Mouse (Mus musculus): ENCODE measurements around the gene Apol11a. TPM values are rescaled to one million over a fixed set of nuclear protein-coding genes. Genes with fewer than 3 reads are reported as not detected.
"Not testable (repeated sequence)": the region's sequence is repeated elsewhere in the genome, so short reads cannot be mapped to it uniquely, and the experiment has no call there.

The Apol11a gene
- polyA plus RNA-seq (2012; rRNA removed) (not detected in 2 replicates), polyA plus RNA-seq (2014; fragmentation: Nextera tagmentation; extraction: Ambion mirVana) (not detected in 2 replicates)

DNA sequence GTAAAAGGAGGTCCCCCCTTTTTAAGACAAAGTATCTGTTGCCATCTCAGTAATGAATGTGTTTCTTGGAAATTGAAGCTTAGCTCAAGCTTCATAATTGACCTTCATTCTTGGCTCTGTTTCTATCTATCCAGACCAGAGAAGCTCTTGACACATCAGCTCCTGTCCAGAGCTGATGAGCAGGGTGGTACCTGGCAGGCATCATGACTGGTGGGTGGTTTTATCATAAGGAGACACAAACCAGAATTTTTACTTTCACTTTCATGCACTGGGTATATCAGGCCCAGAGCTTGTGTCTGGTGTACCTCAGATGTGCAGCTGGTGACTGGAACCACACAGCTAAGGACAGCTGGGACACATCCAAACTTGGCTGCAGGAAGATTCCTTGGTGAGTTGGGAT is at the start of gene Apol11a:
TSS of gene Apol11a (plus strand) at position 306 of the 400 bp plus-strand sequence.
- not testable (repeated sequence) for H3K27ac ChIP-seq (replicated peaks; ENCODE audit: low read depth, low read length); DNase-seq (ENCODE audit: low spot score); H3K4me3 ChIP-seq (replicated peaks; ENCODE audit: low read length); H3K9ac ChIP-seq (ENCODE audit: low read depth, low read length, severe bottlenecking); H3K36me3 ChIP-seq (ENCODE audit: control insufficient read depth, insufficient read depth, low read length); H3K9me3 ChIP-seq (ENCODE audit: control insufficient read depth, low read length); H3K27me3 ChIP-seq (ENCODE audit: control insufficient read depth, insufficient read depth, low read length); H3K4me1 ChIP-seq (ENCODE audit: control insufficient read depth, insufficient read depth, low read length); H3K4me2 ChIP-seq (replicated peaks; ENCODE audit: low read depth, low read length, severe bottlenecking); ATAC-seq (ENCODE audit: low FRiP score, low read depth)

DNA sequence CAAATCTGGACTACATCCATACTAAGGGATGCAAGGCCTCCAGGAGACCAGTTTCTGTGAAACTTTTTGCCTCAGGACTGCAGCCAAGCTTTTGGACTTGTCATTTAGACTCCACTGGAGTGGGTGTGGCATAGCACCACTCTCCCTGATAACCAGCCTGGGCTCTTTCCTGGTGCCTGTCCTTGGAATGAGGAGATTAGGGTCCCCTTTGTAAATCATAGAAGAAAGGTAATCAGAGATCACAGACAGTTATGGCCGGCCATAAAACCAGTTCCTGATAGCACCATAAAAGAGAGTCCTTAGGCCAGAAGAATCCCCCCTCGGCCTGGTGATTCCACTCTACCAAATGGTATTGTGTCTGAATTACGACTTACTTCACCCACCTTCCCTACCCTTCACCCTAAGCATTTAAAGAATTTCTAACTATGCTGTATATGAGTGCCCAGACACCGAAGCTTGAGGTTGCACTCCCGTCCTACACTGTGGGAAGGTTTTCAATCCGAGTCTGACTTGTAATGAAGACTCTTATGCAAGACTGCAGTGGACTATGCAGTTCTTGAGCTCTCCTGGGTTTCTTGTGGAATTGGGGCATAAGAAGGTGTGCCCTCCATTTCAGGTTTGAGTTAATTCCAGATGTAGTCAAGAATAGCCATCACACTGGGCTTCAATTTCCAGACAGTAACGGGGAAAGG is 33.2 kb upstream of the Apol11a start:
- not testable (repeated sequence) for H3K4me1 ChIP-seq (ENCODE audit: control insufficient read depth, insufficient read depth, low read length); H3K9ac ChIP-seq (ENCODE audit: low read depth, low read length, severe bottlenecking); H3K9me3 ChIP-seq (ENCODE audit: control insufficient read depth, low read length); DNase-seq (ENCODE audit: low spot score); H3K36me3 ChIP-seq (ENCODE audit: control insufficient read depth, insufficient read depth, low read length); ATAC-seq (ENCODE audit: low FRiP score, low read depth); H3K27me3 ChIP-seq (ENCODE audit: control insufficient read depth, insufficient read depth, low read length); H3K27ac ChIP-seq (replicated peaks; ENCODE audit: low read depth, low read length); H3K4me2 ChIP-seq (replicated peaks; ENCODE audit: low read depth, low read length, severe bottlenecking); H3K4me3 ChIP-seq (replicated peaks; ENCODE audit: low read length)
- WGBS, result 46% methylated on average over 7 of the region's 7 CpGs

DNA sequence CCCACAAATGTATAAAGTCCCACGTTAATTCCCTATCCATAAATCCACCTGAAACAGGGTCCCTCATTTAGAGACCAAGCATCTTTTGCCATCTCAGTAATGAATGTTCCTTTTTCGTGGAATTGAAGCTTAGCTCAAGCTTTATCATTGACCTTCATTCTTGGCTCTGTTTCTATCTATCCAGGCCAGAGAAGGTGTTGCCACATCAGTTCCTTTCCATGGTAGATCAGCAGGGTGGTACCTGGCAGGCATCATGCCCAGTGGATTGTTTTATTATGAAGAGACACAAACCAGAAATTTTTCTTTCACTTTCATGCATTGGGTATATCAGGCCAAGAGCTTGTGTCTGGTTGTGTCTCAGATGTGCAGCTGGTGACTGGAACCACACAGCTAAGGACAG is 31.4 kb upstream of the Apol11a start, which contains the start of gene Apol10a:
TSS of gene Apol10a (plus strand) at position 355 of the 400 bp plus-strand sequence.
- DNase-seq (ENCODE audit: low spot score), result not testable (repeated sequence)

DNA sequence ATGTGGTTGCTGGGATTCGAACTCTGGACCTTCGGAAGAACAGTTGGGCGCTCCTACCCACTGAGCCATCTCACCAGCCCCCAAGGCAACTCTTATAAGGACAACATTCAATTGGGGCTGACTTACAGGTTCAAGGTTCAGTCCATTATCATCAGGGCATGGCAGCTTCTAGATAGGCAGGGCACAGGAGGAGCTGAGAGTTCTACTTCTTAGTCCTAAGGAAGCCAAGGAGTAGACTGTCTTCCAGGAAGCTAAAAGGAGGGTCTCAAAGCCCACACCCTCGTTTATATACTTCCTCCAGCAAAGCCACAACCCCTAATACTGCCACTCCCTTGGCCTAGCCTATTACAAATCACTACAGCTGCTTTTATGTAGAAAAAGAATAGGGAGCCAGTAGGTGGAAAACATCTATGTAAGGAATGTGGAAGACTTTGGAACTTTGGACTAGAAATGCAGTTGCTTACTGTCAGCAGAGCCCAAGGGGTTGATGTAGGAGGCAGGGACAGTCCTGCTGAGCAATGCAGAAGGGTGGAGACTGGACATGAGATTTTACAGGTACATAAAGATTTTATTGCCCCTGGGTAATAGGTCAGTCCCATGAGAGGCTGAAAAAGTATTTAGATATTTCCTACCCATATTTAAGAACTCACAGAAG is 25.8 kb upstream of the Apol11a start:
- no peak for ATAC-seq (ENCODE audit: low FRiP score, low read depth)
- 72% methylated on average over 4 of the region's 4 CpGs for WGBS
- Histone ChIP-seq H3K4me1 (ENCODE audit: control insufficient read depth, insufficient read depth, low read length) (no peaks in the 10 kb centered on the region), H3K27me3 (ENCODE audit: control insufficient read depth, insufficient read depth, low read length) (no peaks in the 10 kb centered on the region), H3K9ac (ENCODE audit: low read depth, low read length, severe bottlenecking) (no peak overlapping the region), H3K9me3 (ENCODE audit: control insufficient read depth, low read length) (no peaks in the 10 kb centered on the region), H3K36me3 (ENCODE audit: control insufficient read depth, insufficient read depth, low read length) (no peaks in the 10 kb centered on the region), H3K4me2 (replicated peaks; ENCODE audit: low read depth, low read length, severe bottlenecking) (no peak overlapping the region), H3K27ac (replicated peaks; ENCODE audit: low read depth, low read length) (no peak overlapping the region), H3K4me3 (replicated peaks; ENCODE audit: low read length) (no peak overlapping the region)
- no peak for DNase-seq (ENCODE audit: low spot score)
- TF ChIP-seq POLR2A (IDR thresholded peaks at IDR 0.05; ENCODE audit: borderline replicate concordance, extremely low read depth, insufficient read depth, insufficient read length), result no peak

More for the DNA sequence above, 31.4 kb upstream of the Apol11a start, which contains the start of gene Apol10a:
- H3K4me3 ChIP-seq (replicated peaks; ENCODE audit: low read length); H3K9ac ChIP-seq (ENCODE audit: low read depth, low read length, severe bottlenecking); ATAC-seq (ENCODE audit: low FRiP score, low read depth); H3K4me1 ChIP-seq (ENCODE audit: control insufficient read depth, insufficient read depth, low read length); H3K27me3 ChIP-seq (ENCODE audit: control insufficient read depth, insufficient read depth, low read length); H3K4me2 ChIP-seq (replicated peaks; ENCODE audit: low read depth, low read length, severe bottlenecking); H3K36me3 ChIP-seq (ENCODE audit: control insufficient read depth, insufficient read depth, low read length); H3K27ac ChIP-seq (replicated peaks; ENCODE audit: low read depth, low read length); H3K9me3 ChIP-seq (ENCODE audit: control insufficient read depth, low read length): not testable (repeated sequence)
- 75% methylated on average over 2 of the region's 2 CpGs for WGBS

DNA sequence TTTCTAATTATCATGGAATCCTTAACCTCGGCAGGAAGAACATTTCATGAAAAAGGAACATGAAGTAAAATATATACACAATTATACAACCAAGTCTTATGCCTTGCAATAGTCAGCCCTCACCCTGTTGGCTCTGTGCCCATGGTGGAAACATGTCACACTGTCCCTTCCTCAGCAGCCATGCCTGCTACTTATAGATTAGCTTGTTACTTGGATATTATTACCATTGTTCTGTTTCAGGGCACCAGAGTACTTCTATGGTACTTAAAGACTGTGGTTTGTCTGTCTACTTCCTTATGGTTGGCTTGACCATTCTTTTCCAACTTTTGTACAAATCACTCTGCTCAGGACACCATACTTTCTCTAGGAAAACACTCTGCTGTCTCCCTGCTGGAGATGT is 14.9 kb upstream of the Apol11a start:
- WGBS, result no CpG with 5 or more reads among the region's 1 CpGs
- H3K27me3 ChIP-seq (ENCODE audit: control insufficient read depth, insufficient read depth, low read length); H3K9me3 ChIP-seq (ENCODE audit: control insufficient read depth, low read length); DNase-seq (ENCODE audit: low spot score); H3K9ac ChIP-seq (ENCODE audit: low read depth, low read length, severe bottlenecking); H3K4me2 ChIP-seq (replicated peaks; ENCODE audit: low read depth, low read length, severe bottlenecking); H3K27ac ChIP-seq (replicated peaks; ENCODE audit: low read depth, low read length); H3K4me1 ChIP-seq (ENCODE audit: control insufficient read depth, insufficient read depth, low read length); H3K36me3 ChIP-seq (ENCODE audit: control insufficient read depth, insufficient read depth, low read length); H3K4me3 ChIP-seq (replicated peaks; ENCODE audit: low read length); ATAC-seq (ENCODE audit: low FRiP score, low read depth): not testable (repeated sequence)

DNA sequence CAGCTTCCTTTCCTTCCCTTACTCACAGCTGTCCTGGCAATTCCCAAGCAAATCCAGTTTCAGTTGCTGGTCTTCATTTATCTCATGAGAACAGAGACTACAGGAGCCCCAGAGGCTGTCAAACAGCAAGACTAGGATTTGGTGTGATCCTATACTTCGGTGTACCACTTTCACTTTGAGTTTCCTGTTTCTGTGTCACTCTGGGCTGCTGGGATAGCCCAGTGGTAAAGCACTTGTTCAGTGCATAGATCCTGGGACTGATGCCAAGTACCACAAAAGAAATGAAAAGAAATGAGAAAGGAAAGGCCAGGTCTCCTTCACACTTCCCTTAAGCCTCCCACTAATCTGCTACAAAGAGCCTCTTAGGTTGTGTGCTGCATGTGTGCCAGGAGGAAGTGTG is 13.4 kb upstream of the Apol11a start:
- not testable (repeated sequence) for H3K27ac ChIP-seq (replicated peaks; ENCODE audit: low read depth, low read length); H3K9me3 ChIP-seq (ENCODE audit: control insufficient read depth, low read length); H3K9ac ChIP-seq (ENCODE audit: low read depth, low read length, severe bottlenecking); H3K4me1 ChIP-seq (ENCODE audit: control insufficient read depth, insufficient read depth, low read length); DNase-seq (ENCODE audit: low spot score); H3K4me2 ChIP-seq (replicated peaks; ENCODE audit: low read depth, low read length, severe bottlenecking); H3K36me3 ChIP-seq (ENCODE audit: control insufficient read depth, insufficient read depth, low read length); H3K27me3 ChIP-seq (ENCODE audit: control insufficient read depth, insufficient read depth, low read length); H3K4me3 ChIP-seq (replicated peaks; ENCODE audit: low read length); ATAC-seq (ENCODE audit: low FRiP score, low read depth)
- WGBS, result 83% methylated on average over 1 of the region's 1 CpGs

DNA sequence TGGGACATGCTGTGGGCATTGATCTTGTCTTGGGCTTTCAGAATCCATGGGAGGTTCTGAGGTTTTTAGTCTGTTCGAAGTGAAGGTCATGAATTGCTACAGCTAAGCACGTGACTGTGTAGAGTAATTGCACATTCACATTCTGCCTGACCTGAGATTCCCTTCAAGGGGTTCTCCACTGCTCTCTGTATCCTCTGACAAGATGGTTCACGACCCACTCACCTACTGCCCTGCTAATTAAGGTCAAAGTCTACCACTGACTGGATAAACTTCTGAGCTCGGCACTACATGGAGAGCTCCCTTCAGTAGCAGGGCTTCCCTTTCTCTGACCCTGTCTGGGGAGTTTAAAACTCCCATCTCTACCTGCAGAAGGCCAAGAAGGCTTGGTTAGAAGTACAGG is 12.5 kb downstream of the Apol11a start:
- not testable (repeated sequence) for ATAC-seq (ENCODE audit: low FRiP score, low read depth); H3K36me3 ChIP-seq (ENCODE audit: control insufficient read depth, insufficient read depth, low read length); H3K27me3 ChIP-seq (ENCODE audit: control insufficient read depth, insufficient read depth, low read length); H3K4me2 ChIP-seq (replicated peaks; ENCODE audit: low read depth, low read length, severe bottlenecking); DNase-seq (ENCODE audit: low spot score); H3K4me1 ChIP-seq (ENCODE audit: control insufficient read depth, insufficient read depth, low read length); H3K27ac ChIP-seq (replicated peaks; ENCODE audit: low read depth, low read length); H3K9ac ChIP-seq (ENCODE audit: low read depth, low read length, severe bottlenecking); H3K9me3 ChIP-seq (ENCODE audit: control insufficient read depth, low read length); H3K4me3 ChIP-seq (replicated peaks; ENCODE audit: low read length)
- WGBS, result 74% methylated on average over 4 of the region's 4 CpGs

DNA sequence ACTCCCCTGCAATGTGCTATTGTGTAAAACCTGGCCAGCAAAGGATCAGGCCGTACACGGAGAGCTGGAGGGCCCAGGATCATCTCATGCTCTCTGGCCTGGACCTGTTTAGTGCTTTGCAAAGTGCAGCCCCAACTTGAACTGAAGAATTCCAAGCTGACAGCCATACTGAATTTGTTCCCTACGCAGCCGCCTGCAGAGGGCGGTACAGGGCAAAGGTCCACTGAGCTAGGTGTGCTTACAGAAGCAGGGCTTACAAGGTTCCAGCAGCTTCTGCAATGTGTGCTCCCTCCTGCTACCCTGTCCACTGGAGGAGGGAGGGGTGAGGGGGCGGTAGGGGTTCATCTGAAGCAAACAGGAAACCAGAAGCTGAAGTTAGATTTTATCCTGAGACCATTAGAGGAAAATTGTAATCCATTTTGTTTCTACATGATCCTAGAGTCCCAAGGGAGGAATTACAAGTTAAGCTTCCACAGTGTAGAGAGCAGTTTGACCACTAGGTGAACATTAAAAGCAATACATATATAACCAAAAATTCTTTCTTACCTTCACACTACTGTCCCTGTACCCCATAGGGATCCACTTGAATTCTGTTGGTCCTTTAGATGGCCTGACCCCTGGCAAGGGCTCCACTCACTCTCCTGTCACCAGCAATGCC is 15.2 kb downstream of the Apol11a start:
- not testable (repeated sequence) for H3K27ac ChIP-seq (replicated peaks; ENCODE audit: low read depth, low read length); H3K4me3 ChIP-seq (replicated peaks; ENCODE audit: low read length); H3K9me3 ChIP-seq (ENCODE audit: control insufficient read depth, low read length); H3K36me3 ChIP-seq (ENCODE audit: control insufficient read depth, insufficient read depth, low read length); ATAC-seq (ENCODE audit: low FRiP score, low read depth); H3K4me1 ChIP-seq (ENCODE audit: control insufficient read depth, insufficient read depth, low read length); H3K27me3 ChIP-seq (ENCODE audit: control insufficient read depth, insufficient read depth, low read length); H3K4me2 ChIP-seq (replicated peaks; ENCODE audit: low read depth, low read length, severe bottlenecking); H3K9ac ChIP-seq (ENCODE audit: low read depth, low read length, severe bottlenecking)
- WGBS, result 16% methylated on average over 6 of the region's 6 CpGs
- peak; percentile 31 for DNase-seq (ENCODE audit: low spot score)
